Mouse (Mus musculus) ZHBTc4 (cell line): Measurements from ENCODE around the gene Bsph1.
"Not testable (repeated sequence)": the region's sequence is repeated elsewhere in the genome, so short reads cannot be mapped to it uniquely, and the experiment has no call there.

Experiments
- DNase-seq: peaks from one replicate; pipeline ENCODE4 v3.0.0-alpha.2; 2011; ENCODE audit warnings: low read depth, low spot score

Bsph1 gene

GRCm38 (mm10) chr7:13450541-13450940 is at the start of gene Bsph1:
Gene Bsph1, plus strand, starts transcription at chr7:13450841.
- not testable (repeated sequence) for DNase-seq

- peak; percentile 15 for DNase-seq
Observed at GRCm38 (mm10) chr7:13511539-13511938, 60.9 kb downstream of the Bsph1 start.
